Mouse (Mus musculus): ENCODE measurements around the gene Rnf214.

Rnf214 gene

DNA sequence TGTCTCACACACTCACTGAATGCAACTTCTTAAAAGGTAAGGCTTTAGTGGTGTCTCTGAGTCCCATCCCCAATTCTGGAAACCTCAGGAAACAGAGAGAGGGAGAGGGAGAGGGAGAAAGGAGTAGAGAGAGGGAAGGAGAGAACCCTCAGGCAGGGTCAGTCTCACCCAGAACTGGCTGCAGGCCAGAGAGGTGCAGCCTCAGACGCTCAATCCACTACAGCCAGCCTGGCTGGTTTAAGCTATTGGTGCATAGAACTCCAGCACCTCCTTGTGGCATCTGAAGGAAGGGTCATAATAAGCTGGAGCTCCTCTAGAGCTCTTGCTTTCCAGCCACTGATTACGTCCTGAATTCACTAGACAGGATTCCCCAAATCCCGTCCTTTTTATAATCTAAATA lies 30.2 kb upstream of the Rnf214 start:
- DNase-seq (ENCODE audit: low read depth in 2 of 2, low spot score in 2 of 2) = peak; percentile 35 to 48

GRCm38 (mm10) chr9:45935628-45936210 lies 29.0 kb upstream of the Rnf214 start, which contains the start of gene Tagln:
Gene Tagln, minus strand, starts transcription at chr9:45936058.
- DNase-seq (ENCODE audit: low read depth in 2 of 2, low spot score in 2 of 2) = no peak

- DNase-seq (ENCODE audit: low read depth in 2 of 2, low spot score in 2 of 2) = no peak
Measured at GRCm38 (mm10) chr9:45932571-45933415, 26.1 kb upstream of the Rnf214 start.

- no peak for DNase-seq (ENCODE audit: low read depth in 2 of 2, low spot score in 2 of 2)
Measured at GRCm38 (mm10) chr9:45931958-45932357, 25.2 kb upstream of the Rnf214 start.

DNA sequence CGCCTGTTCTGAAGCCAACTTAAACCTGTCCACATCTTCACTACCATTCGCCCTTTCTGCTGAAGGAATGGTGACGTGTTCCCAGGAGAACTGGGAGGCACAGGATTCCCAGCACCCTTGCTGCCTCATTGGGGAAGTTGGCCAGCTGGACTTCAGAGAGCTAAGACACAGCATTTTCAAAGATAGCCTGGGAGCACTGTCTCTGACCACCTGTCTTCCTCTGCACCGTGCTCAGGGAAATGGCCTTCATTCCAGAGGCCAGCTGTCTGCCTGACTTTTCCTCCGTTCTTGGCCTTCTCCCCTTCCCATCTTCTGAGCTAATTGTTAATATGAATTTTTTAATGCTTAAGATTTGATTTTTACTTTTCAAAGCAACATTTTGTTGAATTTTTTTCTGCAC lies 22.6 kb upstream of the Rnf214 start:
- no peak for DNase-seq (ENCODE audit: low read depth in 2 of 2, low spot score in 2 of 2)

DNA sequence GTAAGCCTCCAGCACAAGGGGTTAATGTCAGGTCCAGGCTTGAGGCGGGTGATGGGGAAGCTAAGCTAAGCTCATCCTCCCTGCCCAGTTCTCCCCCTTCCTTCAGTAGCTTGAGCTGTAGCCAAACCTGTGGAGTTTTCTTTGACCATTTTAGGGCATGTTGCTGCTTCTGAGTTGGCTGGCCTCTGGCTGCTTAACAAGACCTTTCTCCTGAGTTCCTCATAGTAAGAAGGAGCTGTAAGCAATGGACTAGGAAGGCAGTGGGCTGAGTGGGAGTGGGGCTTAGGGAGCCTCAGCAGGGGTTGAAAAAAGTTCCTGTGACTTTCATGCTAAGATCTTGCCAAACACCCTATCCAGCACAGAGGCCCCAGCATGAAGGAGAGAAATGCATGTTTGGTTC lies 13.2 kb upstream of the Rnf214 start:
- no peak for DNase-seq (ENCODE audit: low read depth in 2 of 2, low spot score in 2 of 2)

DNA sequence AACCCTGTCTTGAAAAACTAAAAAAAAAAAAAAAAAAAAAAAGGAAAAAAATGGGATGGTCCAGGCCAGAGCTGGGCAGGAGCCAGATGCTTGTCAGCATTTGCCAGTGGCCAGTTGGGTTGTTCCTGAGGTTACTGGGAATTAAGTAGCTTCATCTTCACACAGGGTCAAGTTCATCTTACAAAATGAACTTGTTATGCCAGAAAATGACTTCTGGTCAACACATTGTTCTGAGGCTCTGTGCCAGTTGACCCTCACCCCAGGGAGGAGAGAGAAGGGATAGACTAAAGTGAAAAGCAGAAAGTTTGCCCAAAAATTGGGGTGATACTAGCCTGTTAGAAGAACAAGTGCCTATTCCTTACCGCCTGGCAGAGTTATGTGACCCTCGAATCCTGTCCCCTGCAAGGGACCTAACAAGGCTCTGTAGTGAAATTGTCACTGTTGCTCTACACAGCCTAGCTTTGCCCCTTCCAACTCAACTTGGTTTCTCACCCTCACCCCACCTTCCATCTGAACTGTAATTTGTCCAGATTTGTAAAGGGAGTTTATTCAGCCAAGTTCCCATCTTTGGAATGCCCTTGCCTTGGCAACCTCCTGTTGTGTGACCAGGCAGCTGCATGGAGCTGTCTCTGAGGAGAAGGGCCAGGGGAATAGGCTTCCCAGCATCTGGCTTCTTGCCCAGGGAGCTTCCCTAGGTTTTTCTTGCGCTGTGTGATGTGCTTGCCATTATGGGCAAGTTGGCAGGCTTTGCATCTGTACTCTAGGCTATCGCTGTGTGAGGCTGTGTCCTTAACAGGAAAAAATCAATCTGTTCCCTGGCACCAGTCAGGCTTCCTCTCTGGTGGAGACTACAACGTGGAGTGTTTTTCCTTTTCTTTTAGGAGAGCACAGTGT lies 10.6 kb upstream of the Rnf214 start:
- no peak for DNase-seq (ENCODE audit: low read depth in 2 of 2, low spot score in 2 of 2)

DNA sequence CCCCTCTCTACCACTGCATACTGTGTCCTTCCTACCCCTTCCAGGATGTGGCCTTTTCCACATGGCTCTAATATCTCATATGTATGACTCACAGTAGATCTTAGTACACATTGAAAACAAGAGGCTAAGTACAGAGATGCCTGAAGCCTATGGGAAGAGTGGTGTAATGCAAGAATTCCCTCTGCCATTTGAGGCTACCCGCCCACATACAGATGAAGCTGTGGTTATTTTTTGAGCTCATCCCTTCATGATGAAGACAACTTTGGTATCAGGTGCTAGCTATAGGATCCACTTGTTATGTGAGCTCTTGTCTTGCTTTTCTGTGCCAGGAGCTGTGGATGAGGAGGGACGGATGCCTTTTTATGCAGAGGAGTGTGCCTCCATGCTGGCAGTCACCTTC lies 8.9 kb upstream of the Rnf214 start:
- no peak for DNase-seq (ENCODE audit: low read depth in 2 of 2, low spot score in 2 of 2)

GRCm38 (mm10) chr9:45911673-45912072 lies 5.0 kb upstream of the Rnf214 start:
- DNase-seq (ENCODE audit: low read depth in 2 of 2, low spot score in 2 of 2) = peak; percentile 47 to 49

DNA sequence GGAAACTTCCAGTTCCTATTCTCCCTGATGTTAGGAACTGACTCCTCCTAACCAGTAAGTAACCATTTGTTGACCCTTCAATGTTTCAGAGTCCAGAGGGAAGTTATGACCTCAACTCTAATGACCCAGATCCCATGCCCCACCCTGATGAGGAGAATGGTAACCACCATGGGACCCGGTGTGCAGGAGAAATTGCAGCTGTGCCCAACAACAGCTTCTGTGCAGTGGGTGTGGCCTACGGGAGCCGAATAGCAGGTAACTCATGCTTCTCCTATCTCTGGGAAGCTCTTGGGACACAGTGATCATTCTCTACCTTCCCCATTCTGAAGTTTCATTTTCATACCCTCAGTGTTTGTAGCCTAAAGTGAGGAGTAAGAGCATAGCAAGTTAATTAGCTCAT lies 4.3 kb upstream of the Rnf214 start:
- DNase-seq (ENCODE audit: low read depth in 2 of 2, low spot score in 2 of 2) = no peak

DNA sequence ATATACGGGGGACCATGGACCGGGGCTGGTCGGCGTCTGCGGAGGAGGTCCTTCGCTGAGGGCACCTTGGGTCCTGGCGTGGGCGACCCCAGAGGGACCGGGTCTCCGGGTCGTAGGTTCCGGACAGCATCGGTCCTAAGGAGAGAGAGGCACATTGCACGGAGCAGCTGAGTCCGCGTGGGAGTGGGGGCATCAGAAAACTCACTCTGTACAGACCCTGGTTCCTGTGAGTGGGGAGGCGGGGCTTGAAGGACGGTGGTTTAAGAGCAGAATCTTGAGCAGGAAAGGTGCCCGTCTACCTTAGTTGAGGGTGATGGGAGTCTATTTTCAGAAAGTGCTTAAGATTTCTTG lies 342 bp upstream of the Rnf214 start:
- peak in 1 of 2 experiments; percentile 4 for DNase-seq (ENCODE audit: low read depth in 2 of 2, low spot score in 2 of 2)

- DNase-seq (ENCODE audit: low read depth in 2 of 2, low spot score in 2 of 2) = no peak
Measured at GRCm38 (mm10) chr9:45905811-45906237, 887 bp downstream of the Rnf214 start.

DNA sequence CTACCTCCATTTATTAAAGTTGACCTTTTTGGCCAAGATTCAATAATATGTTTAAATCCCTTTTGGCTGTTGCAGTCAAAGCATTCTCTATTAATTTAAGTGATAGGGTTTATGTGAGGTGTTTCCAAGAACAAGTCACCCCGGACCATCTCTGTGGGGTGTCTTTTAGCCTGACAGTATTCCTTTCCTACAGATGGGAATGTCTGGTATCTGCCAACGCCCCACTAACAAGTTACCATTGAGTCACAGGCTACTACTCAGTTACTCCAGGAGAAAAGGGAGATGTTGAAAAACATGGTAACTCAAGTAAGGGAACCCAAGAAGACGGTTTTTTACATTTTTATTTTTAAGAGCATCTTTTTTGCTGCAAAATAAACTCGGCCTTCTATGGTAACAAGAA lies 1.5 kb downstream of the Rnf214 start:
- no peak for DNase-seq (ENCODE audit: low read depth in 2 of 2, low spot score in 2 of 2)

DNA sequence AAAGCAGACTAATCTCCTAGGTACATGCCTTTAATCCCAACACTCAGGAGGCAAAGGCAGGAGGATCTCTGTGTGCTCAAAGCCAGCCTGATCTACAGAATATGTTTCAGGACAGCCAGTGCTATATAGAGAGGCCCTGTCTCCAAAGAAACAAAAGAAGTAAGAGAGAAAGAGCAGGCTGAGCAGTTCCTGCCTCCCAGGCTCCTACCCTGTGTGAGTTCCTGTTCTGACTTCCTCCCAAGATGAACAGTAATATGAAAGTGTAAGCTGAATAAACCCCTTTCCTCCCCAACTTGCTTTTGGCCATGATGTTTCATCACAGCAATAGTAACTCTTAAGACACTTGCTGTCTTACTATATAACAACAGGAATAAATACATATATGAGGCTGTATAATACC lies 13.0 kb downstream of the Rnf214 start:
- no peak for DNase-seq (ENCODE audit: low read depth in 2 of 2, low spot score in 2 of 2)

- no peak for DNase-seq (ENCODE audit: low read depth in 2 of 2, low spot score in 2 of 2)
Measured at GRCm38 (mm10) chr9:45877928-45878327, 28.8 kb downstream of the Rnf214 start.

DNA sequence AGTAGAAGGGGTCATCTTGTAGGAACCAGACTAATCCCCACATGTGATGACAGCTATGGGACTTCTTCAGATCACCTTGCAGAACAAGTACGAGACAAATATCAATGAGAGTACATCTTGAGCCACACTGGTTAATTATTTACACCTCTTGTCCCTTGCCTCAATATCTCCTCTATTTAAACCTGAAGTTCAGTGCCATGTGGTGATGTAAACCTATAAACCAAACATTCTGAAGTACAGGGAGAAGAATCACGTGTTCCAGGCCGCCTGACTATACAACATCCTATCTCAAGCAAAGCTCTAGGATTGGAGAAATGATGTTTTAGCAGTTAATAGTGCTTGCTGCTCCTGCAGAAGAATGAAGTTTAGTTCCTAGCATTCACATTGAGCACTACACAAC lies 36.4 kb downstream of the Rnf214 start:
- DNase-seq (ENCODE audit: low read depth in 2 of 2, low spot score in 2 of 2) = no peak

DNA sequence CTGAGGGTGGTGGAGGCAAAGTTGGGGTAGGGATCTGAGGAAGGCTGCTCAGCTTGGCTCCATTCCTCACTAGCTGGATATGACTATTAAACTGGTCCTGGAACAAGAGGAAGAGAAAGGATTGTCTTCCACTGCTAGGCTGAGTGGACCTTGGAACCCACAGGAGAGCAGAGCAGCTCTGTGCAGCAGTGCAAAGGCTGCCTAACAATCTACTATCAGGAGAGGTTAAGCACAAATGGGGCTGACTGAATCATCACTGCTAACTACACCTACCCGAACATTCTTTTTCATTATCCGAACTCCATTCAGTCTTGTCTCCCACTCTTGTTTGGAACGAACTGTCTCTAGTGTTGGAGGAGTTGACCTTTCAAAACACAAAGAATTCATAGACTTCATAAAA lies 37.5 kb downstream of the Rnf214 start:
- no peak for DNase-seq (ENCODE audit: low read depth in 2 of 2, low spot score in 2 of 2)

- DNase-seq (ENCODE audit: low read depth in 2 of 2, low spot score in 2 of 2) = no peak
Measured at GRCm38 (mm10) chr9:45861813-45862212, 44.9 kb downstream of the Rnf214 start.

DNA sequence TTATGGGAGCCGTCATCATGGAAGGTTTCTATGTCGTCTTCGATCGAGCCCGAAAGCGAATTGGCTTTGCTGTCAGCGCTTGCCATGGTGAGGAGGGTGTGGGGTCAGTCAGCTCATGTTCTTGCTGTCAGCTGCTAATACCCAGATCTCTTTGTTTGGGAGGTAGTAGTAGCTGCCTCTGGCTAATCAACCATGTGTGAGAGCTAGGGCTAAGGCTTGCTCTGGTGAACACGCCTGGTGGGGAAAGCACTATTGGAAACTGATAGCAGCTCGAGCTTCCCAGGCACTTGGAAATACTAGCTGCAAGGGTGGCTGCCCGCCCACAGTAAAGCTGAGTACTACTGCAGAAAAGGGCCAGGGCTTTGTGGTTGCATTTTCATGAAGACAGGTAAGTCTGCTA lies 47.3 kb downstream of the Rnf214 start:
- no peak for DNase-seq (ENCODE audit: low read depth in 2 of 2, low spot score in 2 of 2)

- DNase-seq (ENCODE audit: low read depth in 2 of 2, low spot score in 2 of 2) = no peak
Measured at GRCm38 (mm10) chr9:45854136-45854535, 52.6 kb downstream of the Rnf214 start.

DNA sequence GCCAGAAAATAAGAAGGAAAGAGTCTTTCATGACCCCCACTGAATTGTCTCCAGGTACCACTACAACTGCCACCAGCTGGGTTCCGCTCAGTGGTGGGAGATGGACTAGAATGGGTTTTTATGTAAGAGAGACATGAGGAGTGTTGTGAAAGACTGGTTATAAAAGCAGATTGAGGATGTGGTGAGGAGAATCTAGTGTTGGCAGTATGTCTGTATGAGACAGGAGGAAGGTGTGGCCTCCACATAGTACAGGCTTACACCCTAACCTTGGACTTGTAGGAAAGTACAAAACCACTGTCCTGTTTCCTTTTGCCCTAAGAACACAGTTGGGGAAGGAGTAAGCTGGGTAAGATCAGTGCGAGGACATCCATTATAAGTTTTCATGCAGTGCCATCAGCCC lies 53.0 kb downstream of the Rnf214 start:
- DNase-seq (ENCODE audit: low read depth in 2 of 2, low spot score in 2 of 2) = no peak

DNA sequence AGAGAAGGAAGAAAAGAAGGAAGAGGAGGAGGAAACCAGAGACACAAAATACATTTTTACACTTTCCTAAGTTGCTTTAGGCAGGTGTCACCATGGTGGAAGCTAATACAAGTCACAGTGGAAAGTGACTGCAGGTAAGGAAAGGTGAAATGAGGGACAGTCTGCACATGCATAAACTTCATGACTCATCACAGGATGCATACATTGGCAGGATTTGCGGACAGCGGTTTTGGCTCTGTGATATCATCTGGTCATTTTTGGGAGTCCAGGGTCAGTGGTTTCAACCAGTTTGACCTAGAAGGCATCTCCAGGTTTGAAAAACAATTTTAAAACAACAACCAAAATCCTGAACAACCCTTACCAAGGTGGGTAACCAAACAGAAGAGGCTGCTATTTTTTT lies 54.9 kb downstream of the Rnf214 start:
- no peak for DNase-seq (ENCODE audit: low read depth in 2 of 2, low spot score in 2 of 2)
